Mouse (Mus musculus) spleen, postnatal 36 days (tissue): ENCODE measurements around the gene Arap1.

ENCODE experiments used
- DNase-seq, 2 experiments: peaks; one replicate each; pipeline ENCODE4 v3.0.0; 2022; ENCODE audit warnings: low spot score in 2 of 2, mixed read lengths in 1 of 2

Gene Arap1

GRCm38 (mm10) chr7:101327263-101327662 lies 20.6 kb upstream of the Arap1 start:
- no peak for DNase-seq

GRCm38 (mm10) chr7:101327786-101328185 lies 20.1 kb upstream of the Arap1 start:
- no peak for DNase-seq

GRCm38 (mm10) chr7:101328621-101329158 lies 19.2 kb upstream of the Arap1 start:
- no peak for DNase-seq

- DNase-seq: no peak
Measured at GRCm38 (mm10) chr7:101329606-101330005, 18.3 kb upstream of the Arap1 start.

GRCm38 (mm10) chr7:101330074-101330840 lies 17.6 kb upstream of the Arap1 start:
- DNase-seq: no peak

GRCm38 (mm10) chr7:101330841-101331173 lies 17.1 kb upstream of the Arap1 start:
- DNase-seq: no peak

GRCm38 (mm10) chr7:101332045-101332831 lies 15.6 kb upstream of the Arap1 start:
- DNase-seq: no peak

GRCm38 (mm10) chr7:101335228-101335627 lies 12.6 kb upstream of the Arap1 start:
- DNase-seq: no peak

- DNase-seq: no peak
Measured at GRCm38 (mm10) chr7:101336686-101337085, 11.2 kb upstream of the Arap1 start.

- no peak for DNase-seq
Measured at GRCm38 (mm10) chr7:101337401-101337800, 10.5 kb upstream of the Arap1 start.

- DNase-seq: no peak
Measured at GRCm38 (mm10) chr7:101341405-101341804, 6.5 kb upstream of the Arap1 start.

- no peak for DNase-seq
Measured at GRCm38 (mm10) chr7:101343135-101343534, 4.7 kb upstream of the Arap1 start.

GRCm38 (mm10) chr7:101344892-101345291 lies 3.0 kb upstream of the Arap1 start:
- DNase-seq: no peak

- DNase-seq: no peak
Measured at GRCm38 (mm10) chr7:101346991-101347390, 876 bp upstream of the Arap1 start.

- no peak for DNase-seq
Measured at GRCm38 (mm10) chr7:101348312-101348711, 445 bp downstream of the Arap1 start.

- no peak for DNase-seq
Measured at GRCm38 (mm10) chr7:101349861-101350260, 2.0 kb downstream of the Arap1 start.

- peak; percentile 44 to 59 for DNase-seq
Measured at GRCm38 (mm10) chr7:101352404-101352803, 4.5 kb downstream of the Arap1 start.

- peak; percentile 86 to 89 for DNase-seq
Measured at GRCm38 (mm10) chr7:101354423-101354822, 6.6 kb downstream of the Arap1 start.

- peak; percentile 70 to 71 for DNase-seq
Measured at GRCm38 (mm10) chr7:101355551-101356100, 7.8 kb downstream of the Arap1 start.

GRCm38 (mm10) chr7:101356868-101357267 lies 9.0 kb downstream of the Arap1 start:
- DNase-seq: peak; percentile 54 to 63

- DNase-seq: no peak
Measured at GRCm38 (mm10) chr7:101360406-101360805, 12.5 kb downstream of the Arap1 start.

GRCm38 (mm10) chr7:101361021-101361420 lies 13.2 kb downstream of the Arap1 start:
- DNase-seq: peak; percentile 64 to 67
